Mouse (Mus musculus): Measurements from ENCODE around the gene Ypel5.

GRCm38 (mm10) chr17:72809942-72810654 lies 26.2 kb upstream of the Ypel5 start:
- no peak for TF ChIP-seq POLR2A (IDR thresholded peaks at IDR 0.05; ENCODE audit: low read depth, low read length)
- no peak for TF ChIP-seq CTCF (IDR thresholded peaks at IDR 0.05; ENCODE audit: extremely low read depth, insufficient read length, insufficient replicate concordance, low read depth, low read length)
